Mouse (Mus musculus) layer of hippocampus, postnatal 25 days (tissue): Measurements from ENCODE around the gene Lamc1. TPM values are rescaled to one million over a fixed set of nuclear protein-coding genes. Genes with fewer than 3 reads are reported as not detected.

Experiments used
- DNase-seq, 2 experiments: peaks; one replicate each; pipeline ENCODE4 v3.0.0; 2022; ENCODE audit warnings: mixed read lengths in 2 of 2, low spot score in 1 of 2; ENCODE audit errors: extremely low spot score in 1 of 2
- total RNA-seq, 2 experiments: library from RNA; stranded (reverse); gene quantifications; 2 replicates each; pipeline ENCODE4 v1.2.3; 2021

Gene Lamc1
- total RNA-seq, 2 experiments from 2014 or later, result 30.8 to 31.8 TPM

DNA sequence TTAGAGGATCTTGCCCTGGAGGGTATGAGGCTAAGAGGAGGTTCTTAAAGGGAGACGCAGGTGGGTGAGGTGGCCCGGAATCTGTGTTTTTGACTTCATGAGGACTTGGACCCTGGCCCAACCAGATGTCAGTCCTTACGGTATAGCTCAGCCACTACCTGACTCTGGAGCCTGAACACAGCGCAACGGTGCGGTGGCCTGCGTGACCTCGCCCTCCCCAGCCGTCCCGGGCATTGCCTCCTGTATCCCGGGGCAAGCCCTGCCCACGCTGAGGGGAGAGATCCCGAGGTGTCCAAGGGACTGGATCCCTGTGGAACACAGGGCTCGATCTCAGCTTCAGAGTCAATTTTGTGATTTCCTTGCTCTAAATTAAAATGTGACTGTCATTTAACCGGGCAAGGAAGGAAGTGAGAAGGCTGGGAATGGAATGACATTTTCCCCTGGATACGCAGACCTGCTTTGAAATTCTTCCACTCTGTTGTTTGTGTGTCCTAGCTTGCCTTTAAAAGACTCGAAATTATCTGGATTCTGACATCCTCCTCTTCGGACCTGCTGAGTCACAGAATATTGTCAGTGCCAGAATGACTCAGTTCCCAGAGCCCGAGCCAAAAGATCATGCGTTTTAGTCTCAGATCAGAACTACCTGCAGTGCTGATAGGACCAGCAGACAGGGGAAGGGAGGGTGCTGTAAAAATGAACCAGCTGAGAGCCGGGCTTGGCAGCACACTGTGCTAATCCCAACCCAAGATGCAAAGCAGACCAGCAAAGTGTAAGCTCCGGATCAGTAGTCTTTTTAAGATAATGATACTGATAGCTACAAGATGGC lies 923 bp upstream of the Lamc1 start:
- DNase-seq, result no peak

DNA sequence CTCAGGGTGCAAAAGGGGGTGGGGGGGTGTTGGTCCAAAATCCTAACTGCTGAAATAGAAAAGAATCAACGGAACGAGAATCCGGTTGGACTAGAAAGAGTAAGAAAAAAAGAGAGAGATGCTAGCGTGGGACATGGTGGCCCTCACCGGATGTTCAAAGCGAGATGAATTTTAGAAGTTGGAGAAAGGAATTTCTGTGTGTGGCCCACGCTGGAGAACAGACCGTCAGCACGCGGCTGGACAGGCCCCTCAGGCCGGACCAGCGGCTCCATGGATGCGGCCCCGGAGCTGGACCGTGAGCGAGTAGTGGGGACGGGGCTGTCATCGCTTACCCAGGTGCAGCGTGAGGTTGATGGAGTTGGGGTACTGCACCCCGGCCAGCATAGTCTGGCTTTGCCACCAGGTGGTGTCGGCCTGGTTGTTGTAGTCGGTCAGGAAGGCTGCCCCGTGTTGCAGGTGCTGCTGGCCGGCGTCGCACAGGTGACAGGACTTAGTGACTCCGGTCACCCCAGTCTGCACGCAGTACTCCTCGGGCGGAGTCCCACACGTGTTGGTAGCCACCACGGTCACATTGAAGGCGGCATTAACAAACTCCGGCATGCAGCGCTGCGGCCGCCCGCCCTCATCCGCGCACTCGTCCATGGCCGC lies 666 bp downstream of the Lamc1 start:
- DNase-seq, result peak; percentile 22 to 28

DNA sequence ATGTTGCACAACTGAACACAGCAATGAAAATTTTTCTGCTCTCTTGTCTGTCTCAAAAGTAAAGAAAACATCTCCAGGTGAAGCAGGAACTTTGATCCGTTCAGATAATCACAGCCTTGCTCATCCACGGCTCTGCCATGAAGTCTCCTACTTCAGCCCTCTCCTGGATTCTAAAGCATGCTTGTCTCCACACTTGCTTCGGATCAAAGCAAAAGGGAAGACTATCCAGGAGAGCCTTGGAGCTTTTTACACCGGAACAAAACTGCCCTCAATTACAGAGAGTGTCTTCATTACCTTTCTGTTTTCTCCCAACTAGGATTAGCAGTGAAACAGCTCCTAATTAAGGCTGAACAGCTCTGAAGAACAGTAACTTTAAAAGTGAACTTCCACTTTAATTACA lies 1.4 kb downstream of the Lamc1 start:
- DNase-seq, result no peak

DNA sequence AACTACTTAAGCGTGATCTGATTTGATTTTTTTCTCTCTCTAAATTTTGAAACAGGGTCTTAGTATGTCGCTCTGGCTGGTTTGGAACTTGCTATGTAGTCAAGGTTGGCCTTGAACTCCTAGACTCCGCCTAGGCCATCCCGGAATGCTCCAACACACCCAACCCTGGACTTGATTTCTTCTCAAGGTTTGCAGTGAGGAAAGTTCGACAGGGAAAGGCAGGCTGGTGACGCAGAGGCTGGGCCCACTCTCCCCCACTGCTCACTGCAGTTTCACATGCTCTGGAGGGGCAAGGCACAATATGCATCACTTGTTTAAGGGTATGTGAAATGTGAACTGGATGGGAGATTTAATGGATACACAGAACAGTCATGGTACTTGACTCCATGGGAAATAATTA lies 3.3 kb downstream of the Lamc1 start:
- DNase-seq, result no peak

DNA sequence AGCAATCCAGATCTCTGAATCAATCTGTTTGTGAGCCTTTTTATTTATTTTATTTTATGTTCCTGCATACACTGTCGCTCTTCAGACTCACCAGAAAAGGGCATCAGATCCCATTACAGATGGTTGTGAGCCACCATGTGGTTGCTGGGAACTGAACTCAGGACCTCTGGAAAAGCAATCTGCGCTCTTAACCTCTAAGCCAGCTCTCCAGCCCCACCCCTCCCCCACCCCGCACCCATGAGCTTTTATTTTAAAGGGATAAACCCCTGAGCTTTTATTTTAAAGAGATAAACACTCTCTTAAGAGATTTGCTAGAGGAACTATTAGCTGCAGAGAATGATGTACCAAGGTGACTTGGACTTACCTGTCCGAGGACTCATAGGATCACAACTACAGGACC lies 5.5 kb downstream of the Lamc1 start:
- DNase-seq, result no peak

DNA sequence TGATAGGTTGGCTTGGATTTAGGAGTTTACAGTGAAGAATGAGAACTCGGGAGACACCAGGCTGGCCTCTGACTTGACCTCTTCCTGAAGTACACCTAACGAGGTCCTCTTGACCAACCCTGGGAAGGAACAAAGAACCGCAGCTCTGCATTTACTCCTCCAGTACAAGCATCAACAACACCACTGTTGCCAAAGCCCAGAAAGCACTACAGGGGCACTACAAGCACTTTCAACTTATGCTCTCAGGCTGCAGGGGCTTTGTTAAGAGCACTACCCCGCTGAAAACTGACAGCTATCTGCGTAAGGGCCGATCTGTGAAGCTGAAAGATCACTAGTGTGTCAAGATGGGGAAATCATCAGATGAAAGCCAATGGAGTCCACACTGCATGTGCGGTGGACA lies 6.4 kb downstream of the Lamc1 start:
- no peak for DNase-seq

DNA sequence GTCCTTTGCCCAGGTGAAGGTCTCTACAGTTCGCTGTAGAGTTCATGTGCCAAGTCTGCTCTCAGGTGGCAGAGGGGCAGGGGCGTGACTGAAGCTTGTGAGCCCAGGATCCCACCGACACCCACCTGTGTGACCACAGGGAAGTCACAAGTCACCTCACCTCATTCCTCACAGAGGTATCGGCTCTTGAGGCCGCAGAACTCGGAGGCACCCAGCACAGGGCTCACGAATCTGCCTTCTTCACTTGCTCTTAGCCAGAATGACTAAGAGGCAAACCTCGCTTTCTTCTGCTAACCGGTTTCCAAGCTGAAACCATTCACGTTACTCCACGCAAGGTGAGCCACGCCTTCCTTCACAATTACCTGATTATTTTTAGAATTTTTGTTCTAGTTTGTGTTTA lies 11.2 kb downstream of the Lamc1 start:
- DNase-seq, result no peak

DNA sequence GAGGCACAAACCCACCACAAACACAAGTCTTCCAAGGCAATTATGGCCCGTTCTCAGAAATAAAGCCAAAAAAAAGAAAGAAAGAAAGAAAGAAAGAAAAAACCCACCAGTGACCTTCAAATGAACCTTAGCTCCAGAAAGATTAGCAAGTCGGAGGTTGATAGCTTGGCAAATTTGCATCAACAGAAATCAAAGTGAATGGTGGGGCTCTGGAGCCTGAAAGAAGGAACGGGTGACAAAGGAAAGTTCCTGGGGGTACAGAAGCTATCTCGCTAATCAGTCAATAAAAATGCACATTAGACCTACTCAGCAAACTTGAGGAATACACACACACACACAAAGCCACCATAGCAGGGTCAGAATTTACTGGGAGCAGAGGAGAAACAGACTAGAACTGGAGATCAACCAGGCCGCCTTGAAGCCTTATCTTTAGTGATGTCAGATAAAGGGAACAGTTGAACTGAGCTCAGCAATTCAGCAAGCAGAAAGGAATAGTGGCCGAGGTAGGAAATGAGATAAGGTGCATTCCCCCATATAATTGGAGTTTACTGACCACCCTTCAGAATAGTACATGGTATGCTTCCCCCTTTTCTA lies 11.9 kb downstream of the Lamc1 start:
- no peak for DNase-seq

DNA sequence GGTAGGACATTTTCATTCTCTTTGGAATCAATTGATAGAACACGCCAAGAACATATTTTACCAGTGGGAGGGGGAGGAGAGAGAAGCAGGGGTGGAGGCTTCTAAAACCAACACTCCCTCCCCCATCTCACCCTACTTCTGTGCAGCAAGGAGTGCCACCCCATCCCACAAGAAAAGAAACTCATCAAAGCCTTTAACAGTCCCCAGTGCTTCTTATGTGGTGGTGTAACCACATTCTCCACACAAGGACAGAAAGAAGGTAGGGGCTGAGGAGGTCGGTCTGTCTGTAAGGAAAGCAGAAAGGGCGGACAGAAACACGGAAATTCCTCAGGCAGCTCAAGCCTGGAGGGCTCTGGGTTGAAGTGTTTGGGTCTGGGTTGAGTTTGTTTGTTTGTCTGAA lies 12.5 kb downstream of the Lamc1 start:
- DNase-seq, result no peak

DNA sequence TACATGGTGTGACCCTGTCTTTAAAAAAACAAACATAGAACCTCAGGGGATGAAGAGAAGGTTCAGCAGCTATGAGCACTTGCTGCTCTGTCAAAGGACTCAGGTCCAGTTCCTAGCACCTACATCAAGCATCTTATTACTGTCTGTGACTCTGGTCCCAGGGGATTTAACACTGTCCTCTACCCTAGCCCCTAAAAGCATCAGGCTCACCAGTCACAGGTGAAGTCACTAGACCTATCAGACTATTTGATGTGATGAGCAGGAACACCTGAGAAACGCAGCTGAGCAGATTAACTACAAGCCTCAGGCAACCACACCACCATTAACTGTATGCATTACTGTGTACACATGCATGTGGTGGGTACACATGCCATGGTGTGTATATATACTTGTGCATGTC lies 13.8 kb downstream of the Lamc1 start:
- no peak for DNase-seq

DNA sequence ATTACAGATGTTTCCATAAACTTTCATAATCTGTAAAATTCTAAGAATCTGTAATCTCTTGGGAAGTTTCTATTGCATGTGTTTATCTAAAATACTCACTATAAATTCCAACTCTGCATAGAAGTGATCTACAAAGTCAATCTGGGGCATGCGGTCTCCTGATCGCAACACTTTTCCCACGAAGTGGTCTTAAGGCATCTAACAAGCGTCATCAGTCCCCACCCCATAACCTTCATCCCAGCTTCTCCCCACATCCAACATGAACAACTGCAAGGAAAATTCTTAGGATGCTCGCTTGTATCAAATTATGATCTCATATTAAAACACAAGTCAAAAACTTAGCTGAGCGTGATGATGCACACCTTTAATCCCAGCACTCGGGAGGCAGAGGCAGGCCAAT lies 14.3 kb downstream of the Lamc1 start:
- DNase-seq, result no peak

DNA sequence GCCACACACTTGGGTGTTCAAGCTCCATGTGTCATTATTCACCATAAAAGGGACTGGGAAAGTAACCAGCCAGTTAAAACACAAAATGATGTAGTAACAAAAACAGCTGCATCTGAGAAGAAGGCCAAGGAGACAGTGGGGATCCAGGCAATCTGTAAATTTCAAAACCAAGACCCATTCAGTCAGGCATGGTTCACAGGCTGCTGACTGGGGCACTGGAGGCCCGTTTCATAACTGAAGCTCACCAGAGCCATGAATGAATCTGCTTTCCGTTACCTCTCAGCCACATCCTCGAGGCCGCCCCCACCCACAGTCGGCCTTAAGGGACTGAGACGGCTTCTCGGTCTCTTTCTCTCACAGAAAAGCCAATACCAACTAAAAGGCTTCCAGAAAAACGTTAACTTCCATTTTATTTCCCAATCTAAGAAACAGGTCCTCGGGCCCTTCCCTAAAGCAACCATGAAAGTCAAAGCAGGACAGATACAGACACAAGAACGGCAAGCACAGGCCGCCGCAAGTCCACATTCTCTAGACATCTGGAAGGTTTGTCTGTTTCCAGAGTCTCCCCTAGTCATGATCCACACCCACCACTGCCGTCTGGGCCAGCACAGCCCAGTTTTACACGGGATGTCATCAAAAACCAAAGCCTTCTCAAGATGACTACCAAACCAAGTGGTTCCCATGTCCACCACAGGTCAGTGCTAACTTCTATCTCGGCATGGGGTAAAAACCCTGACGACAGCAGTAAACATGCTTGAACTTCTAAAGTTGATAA lies 14.9 kb downstream of the Lamc1 start:
- no peak for DNase-seq

DNA sequence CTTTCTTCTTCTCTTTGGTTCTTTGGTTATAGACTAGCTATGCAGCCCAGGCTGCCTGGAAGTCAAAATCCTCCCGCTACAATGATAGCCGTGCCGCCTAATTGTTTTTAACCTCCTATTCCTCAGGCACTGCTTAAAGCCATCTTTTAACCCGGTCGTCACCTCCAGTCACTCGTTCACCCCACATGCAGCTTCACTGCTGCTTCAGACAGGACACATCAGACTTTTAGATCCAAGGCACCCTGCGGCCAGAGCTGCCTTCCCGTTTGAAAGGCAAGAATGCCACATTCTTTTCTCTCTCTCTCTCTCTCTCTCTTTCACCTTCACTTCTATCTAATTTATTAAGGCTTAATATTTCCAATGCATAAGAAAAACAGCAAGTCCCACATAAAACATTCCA lies 15.6 kb downstream of the Lamc1 start:
- DNase-seq, result no peak

DNA sequence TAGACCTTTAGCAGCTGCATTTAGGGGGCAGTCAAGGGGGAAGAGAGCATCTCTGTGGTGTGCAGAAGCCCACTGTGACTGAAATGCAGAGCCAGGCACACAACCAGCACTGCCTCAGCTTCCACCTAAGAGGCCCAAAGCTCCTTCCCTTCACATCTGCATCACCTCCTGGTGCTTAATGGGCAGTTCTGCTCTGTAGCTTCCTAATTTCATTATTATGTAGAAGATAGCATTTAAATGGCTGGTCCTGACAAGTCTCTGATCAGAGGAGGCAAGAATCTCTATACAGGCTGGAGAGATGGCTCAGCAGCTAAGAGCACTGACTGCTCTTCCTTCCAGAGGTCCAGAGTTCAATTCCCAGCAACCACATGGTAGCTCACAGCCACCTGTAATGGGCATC lies 16.3 kb downstream of the Lamc1 start:
- DNase-seq, result no peak

DNA sequence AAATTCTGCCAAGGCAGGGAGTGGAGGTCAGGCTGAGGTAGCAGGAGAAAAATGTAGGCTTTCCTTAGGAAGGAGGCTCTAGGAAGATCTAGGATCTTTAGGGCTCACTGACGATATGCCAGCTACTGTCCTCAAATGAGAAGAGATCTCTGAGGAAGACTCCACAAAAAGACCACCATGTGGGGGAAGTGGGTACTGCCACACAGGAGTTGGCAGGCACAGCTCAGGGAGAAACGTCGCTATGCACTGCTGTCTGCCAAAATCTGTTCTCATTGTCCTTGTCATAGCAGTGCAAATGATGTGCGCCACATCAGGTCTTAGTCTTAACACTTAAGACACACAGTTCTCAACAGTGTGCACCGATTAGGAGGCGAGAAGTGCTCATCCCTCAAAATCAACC lies 17.5 kb downstream of the Lamc1 start:
- DNase-seq, result no peak

DNA sequence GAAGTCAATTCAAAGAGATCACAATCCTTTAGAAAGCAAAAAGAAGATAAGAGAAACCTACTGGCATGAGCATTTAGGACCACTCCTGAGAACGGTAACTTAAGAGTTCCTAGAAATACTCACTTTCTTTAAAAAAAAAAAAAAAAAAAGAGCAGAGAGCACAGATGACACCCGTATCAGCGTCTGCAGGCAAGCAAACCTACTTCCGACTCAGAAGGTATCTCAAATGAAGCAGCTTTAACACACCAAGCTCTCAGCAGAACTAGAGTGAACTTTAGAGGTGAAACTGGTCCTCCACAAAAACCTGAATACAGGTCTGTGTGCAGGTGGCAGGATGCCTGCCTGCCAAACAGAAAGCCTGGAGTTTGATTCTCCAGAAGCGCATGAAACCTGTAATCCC lies 19.6 kb downstream of the Lamc1 start:
- no peak for DNase-seq

DNA sequence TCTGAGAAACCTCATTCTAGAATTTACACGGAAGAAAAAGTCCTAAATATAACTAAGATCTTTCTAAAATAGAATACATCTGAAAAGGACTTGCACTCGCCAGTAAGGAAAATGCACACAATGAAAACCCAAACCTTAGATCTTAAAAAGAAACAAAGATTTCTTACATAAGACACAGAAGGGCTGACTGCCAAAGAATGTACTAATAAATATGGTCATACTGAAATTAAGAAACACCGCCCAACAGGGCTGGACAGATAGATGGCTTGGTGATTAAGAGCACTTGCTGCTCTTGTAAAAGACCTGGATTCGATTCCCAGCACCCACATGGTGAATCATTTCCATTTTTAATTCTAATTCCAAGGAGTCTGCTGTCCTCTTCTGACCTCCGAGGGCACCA lies 22.4 kb downstream of the Lamc1 start:
- no peak for DNase-seq

DNA sequence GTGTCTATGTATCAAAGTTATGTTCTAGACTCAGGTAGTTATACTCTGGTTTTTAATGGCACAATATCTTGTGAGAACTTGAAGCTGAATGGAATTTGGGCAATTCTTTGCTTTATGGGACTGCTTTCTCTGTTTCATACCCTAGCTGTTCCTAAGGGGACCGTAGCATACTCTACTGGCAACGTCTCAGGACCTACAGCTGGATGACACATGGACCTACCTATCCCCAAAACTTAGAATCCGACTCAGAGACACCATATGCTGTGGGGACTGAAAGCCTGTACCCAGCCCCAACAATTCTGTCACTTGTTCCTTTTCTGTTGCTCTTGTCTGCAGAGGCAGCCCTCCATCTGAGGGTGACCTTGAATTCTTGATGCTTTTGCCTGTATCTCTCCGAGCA lies 23.3 kb downstream of the Lamc1 start:
- no peak for DNase-seq

DNA sequence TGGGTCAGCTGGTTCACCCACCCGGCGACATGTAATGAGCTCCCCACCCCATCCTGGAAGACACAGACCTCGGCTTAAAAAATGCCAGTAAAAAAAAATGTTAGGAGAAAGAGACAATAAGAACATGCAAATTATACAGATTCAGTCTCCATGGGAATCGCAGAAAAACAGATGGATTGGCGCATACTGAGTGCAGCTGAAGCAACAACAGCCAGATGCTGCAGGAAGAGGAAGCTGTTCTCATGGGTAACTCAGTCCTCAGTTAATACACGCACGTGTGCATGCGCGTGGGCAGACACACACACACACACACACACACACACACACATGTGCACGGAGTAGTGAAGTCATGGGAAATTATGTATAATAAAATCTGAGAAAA lies 23.7 kb downstream of the Lamc1 start:
- DNase-seq, result no peak

DNA sequence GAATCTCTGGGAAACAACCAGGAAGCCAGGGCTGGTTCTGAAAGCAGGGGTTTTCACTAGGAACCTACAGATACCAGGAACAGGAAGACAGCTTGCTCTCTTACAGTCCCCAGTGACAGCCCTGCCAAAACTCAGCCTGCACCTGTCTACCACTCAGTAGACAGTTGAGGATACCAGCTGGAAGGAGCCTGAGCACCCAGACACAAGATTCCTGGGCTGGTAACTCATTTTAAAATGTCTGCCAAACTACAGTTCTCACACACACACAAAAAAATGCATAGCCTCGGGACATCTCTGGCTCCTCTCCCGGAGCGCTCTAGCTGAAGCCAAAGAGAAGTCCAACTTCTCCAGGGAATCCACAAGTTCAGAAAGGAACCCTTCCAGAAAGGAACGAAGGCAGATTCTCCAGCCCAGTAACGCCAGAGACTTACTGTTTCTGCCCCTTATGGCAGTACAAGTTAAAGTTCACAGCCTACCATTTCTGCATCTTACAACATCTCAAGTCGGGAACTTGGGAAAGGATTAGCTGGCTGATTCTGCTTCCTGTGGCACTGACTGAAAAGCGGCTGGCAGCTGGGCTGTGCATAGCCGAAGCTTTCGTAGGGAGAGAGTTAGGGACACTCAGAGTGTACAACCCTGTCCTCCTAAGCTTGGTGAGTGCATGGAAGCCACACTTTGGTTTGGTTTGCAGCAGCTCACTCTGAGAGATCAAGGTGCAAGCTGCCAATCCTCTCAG lies 24.2 kb downstream of the Lamc1 start:
- peak; percentile 29 to 35 for DNase-seq
